Mouse (Mus musculus) forebrain, postnatal 0 days (tissue): ENCODE data around the gene Ifng. TPM values are rescaled to one million over a fixed set of nuclear protein-coding genes. Genes with fewer than 3 reads are reported as not detected.

Source experiments
- ATAC-seq: fragments of 200-750 bp; cut with Nextera tagmentation; 2 replicates; pipeline ENCODE4 v1.8.0; 2017; ENCODE audit warnings: mild to moderate bottlenecking, moderate library complexity
- DNase-seq: peaks from one replicate; pipeline ENCODE4 v3.0.0-alpha.2; 2015
- H3K27ac ChIP-seq: fragments of 300-500 bp; sonication (generic); 2 replicates; pipeline ENCODE4 v1.5.1; 2014; ENCODE audit warnings: low read depth, mild to moderate bottlenecking, antibody characterized with exemption, low read length, moderate library complexity, mixed read lengths
- H3K27me3 ChIP-seq: fragments of 300-500 bp; sonication (generic); 2 replicates; pipeline ENCODE4 v1.6.1; 2014; ENCODE audit warnings: mild to moderate bottlenecking, low read length, mixed read lengths; ENCODE audit not compliant: insufficient read depth
- H3K36me3 ChIP-seq: fragments of 300-500 bp; sonication (generic); 2 replicates; pipeline ENCODE4 v1.6.1; 2014; ENCODE audit warnings: mild to moderate bottlenecking, moderate library complexity; ENCODE audit not compliant: insufficient read depth
- H3K4me1 ChIP-seq: fragments of 300-500 bp; sonication (generic); 2 replicates; pipeline ENCODE4 v1.6.1; 2014; ENCODE audit warnings: antibody characterized with exemption; ENCODE audit not compliant: insufficient read depth
- H3K4me2 ChIP-seq: fragments of 300-500 bp; sonication (generic); 2 replicates; pipeline ENCODE4 v1.6.1; 2014; ENCODE audit warnings: low read depth, mild to moderate bottlenecking, moderate library complexity
- H3K4me3 ChIP-seq: fragments of 300-500 bp; sonication (generic); 2 replicates; pipeline ENCODE4 v1.5.1; 2014; ENCODE audit warnings: low read depth, low read length, mixed read lengths
- H3K9ac ChIP-seq: fragments of 300-500 bp; sonication (generic); 2 replicates; pipeline ENCODE4 v1.6.1; 2014; ENCODE audit warnings: mild to moderate bottlenecking
- H3K9me3 ChIP-seq: fragments of 300-500 bp; sonication (generic); 2 replicates; pipeline ENCODE4 v1.6.1; 2016; ENCODE audit warnings: low read length
- CTCF ChIP-seq: sonication (generic); IDR thresholded peaks from 2 replicates; pipeline ENCODE4 v1.5.1; 2016; ENCODE audit warnings: antibody characterized with exemption, control low read depth, low read depth
- WGBS: fragments of 180-500 bp; shearing (Covaris S2); extraction: QIAGEN DNeasy Blood & Tissue Kit; methylation state at CpG from one replicate; pipeline ENCODE4 v1.1.7; 2014; 5-methylcytosine and 5-hydroxymethylcytosine counted together
- polyA plus RNA-seq: library from polyadenylated mRNA; unstranded; fragments of >200 nt; fragmentation: Nextera tagmentation; extraction: Ambion mirVana; gene quantifications from 2 replicates; pipeline ENCODE4 v1.2.1, GENCODE M21; 2015
- total RNA-seq: library from RNA; depleted of rRNA; stranded (reverse); fragments of >200 nt; gene quantifications from 2 replicates; pipeline ENCODE4 v1.2.3, GENCODE M21; 2014; rRNA removed

The Ifng gene
- total and polyA plus RNA-seq, 2 experiments from 2014 or later: not detected

- no peaks in the 10 kb centered on the region for H3K9me3 ChIP-seq
- WGBS: 78% methylated on average over 4 of the region's 4 CpGs
- H3K4me3 ChIP-seq: no peak overlapping the region
- no peak overlapping the region for H3K9ac ChIP-seq
- DNase-seq (no peak), ATAC-seq (no peak)
- TF ChIP-seq CTCF: no peak
- no peak overlapping the region for H3K27ac ChIP-seq
- no peaks in the 10 kb centered on the region for H3K36me3 ChIP-seq
- H3K4me2 ChIP-seq: no peak overlapping the region
- no peaks in the 10 kb centered on the region for H3K4me1 ChIP-seq
- no peaks in the 10 kb centered on the region for H3K27me3 ChIP-seq
These were observed 38.4 kb downstream of the Ifng start for GRCm38 (mm10) chr10:118479244-118479643.

DNA sequence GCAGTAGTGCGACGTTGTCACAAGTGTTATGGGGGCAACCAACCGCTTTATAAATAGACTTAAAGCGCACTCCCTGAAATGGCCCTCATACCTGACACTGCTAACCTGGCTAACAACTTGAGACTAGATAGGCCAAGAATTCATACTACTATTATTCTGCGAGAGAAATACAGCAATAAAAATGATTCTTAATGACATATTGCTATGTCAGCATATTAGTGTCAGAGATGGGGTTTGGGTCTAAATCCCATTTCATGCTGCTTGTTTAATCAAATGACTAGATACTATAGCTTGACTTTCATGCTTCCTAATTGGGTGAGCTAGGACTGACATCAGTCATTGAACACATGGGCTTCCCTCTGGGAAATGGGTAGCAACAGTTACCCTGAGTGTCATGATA lies 39.3 kb downstream of the Ifng start:
- no peaks in the 10 kb centered on the region for H3K9me3 ChIP-seq
- WGBS: 96% methylated on average over 5 of the region's 5 CpGs
- DNase-seq: no peak
- H3K27me3 ChIP-seq: no peaks in the 10 kb centered on the region
- H3K9ac ChIP-seq: no peak overlapping the region
- no peaks in the 10 kb centered on the region for H3K4me1 ChIP-seq
- ATAC-seq: no peak
- no peak overlapping the region for H3K27ac ChIP-seq
- H3K36me3 ChIP-seq: no peaks in the 10 kb centered on the region
- no peak overlapping the region for H3K4me3 ChIP-seq
- H3K4me2 ChIP-seq: no peak overlapping the region
- no peak for TF ChIP-seq CTCF

GRCm38 (mm10) chr10:118480793-118481192 lies 39.9 kb downstream of the Ifng start:
- no peaks in the 10 kb centered on the region for H3K4me1 ChIP-seq
- H3K4me3 ChIP-seq: no peak overlapping the region
- no peaks in the 10 kb centered on the region for H3K36me3 ChIP-seq
- no peak overlapping the region for H3K4me2 ChIP-seq
- no peak for TF ChIP-seq CTCF
- H3K9ac ChIP-seq: no peak overlapping the region
- 86% methylated on average over 7 of the region's 7 CpGs for WGBS
- H3K27me3 ChIP-seq: no peaks in the 10 kb centered on the region
- H3K9me3 ChIP-seq: no peaks in the 10 kb centered on the region
- H3K27ac ChIP-seq: no peak overlapping the region
- no peak for DNase-seq
- no peak for ATAC-seq

DNA sequence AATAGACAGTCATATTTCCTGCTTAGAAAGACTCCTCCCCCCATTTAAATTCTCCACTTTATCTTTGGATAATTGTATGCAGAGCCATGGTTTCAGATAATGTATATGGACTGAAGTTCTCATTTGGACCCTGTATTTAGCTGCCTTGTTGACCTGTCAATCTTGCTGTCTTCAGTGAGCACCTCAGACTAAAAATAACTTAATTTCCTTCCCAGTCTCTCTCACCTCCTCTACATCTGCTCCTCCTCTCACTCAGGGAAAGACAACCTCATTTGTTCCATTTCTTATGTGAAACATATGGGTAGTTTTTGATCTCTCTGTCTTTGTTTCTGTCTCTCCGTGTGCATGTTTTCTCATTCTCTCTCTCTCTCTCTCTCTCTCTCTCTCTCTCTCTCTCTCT lies 53.3 kb downstream of the Ifng start:
- Histone ChIP-seq H3K4me3 (no peak overlapping the region), H3K4me2 (no peak overlapping the region), H3K36me3 (no peaks in the 10 kb centered on the region), H3K9me3 (no peaks in the 10 kb centered on the region), H3K27ac (no peak overlapping the region), H3K9ac (no peak overlapping the region), H3K4me1 (no peaks in the 10 kb centered on the region), H3K27me3 (no peaks in the 10 kb centered on the region)
- DNase-seq (no peak), ATAC-seq (no peak)
- no peak for TF ChIP-seq CTCF
- WGBS: 77% methylated on average over 1 of the region's 1 CpGs

DNA sequence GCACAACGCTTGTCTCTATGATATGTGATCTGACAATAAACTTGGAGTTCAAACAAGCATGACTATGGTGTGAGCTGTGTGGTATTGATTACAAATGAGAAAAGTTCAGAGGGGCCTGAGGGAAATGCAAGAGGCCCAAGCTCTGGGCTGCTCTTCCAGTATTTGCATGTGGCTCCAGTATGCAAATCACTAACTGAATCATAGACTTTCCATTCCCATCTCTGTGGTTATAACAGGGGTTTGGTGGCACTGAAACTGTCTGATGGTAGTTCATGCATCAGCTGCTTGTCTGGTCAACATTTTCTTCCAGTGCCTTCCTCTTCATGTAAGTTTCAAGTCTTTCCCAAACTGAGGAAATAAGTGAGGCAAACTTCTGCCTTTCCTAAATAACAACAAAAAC lies 54.5 kb downstream of the Ifng start:
- Histone ChIP-seq H3K27me3 (no peaks in the 10 kb centered on the region), H3K4me1 (no peaks in the 10 kb centered on the region), H3K4me3 (no peak overlapping the region), H3K4me2 (no peak overlapping the region), H3K9me3 (no peaks in the 10 kb centered on the region), H3K27ac (no peak overlapping the region), H3K9ac (no peak overlapping the region), H3K36me3 (no peaks in the 10 kb centered on the region)
- no peak for ATAC-seq
- no peak for DNase-seq
- no peak for TF ChIP-seq CTCF
- WGBS: 88% methylated on average over 1 of the region's 1 CpGs

Other genes with a start within 250 kb of the Ifng start
- 0.24 and 0.31 TPM in 2 replicates for gene Il22, start 236.1 kb upstream of the Ifng start, total RNA-seq
- gene Il22, start 236.1 kb upstream of the Ifng start, polyA plus RNA-seq: 0.54 and 0.88 TPM in 2 replicates
- 0.31 TPM in 1 of 2 replicates, not detected in the other for gene Gm32717, start 200.3 kb upstream of the Ifng start, total RNA-seq
- gene Gm32717, start 200.3 kb upstream of the Ifng start, polyA plus RNA-seq: 0.07 TPM in 1 of 2 replicates, not detected in the other
- gene Gm32802, start 182.4 kb upstream of the Ifng start, total RNA-seq: 0.31 TPM in 1 of 2 replicates, not detected in the other
- 0.07 TPM in 1 of 2 replicates, not detected in the other for gene Gm32802, start 182.4 kb upstream of the Ifng start, polyA plus RNA-seq
- gene Iltifb, start 146.0 kb upstream of the Ifng start, total RNA-seq: 0.38 and 2.5 TPM in 2 replicates
- gene Iltifb, start 146.0 kb upstream of the Ifng start, polyA plus RNA-seq: 1.5 and 1.8 TPM in 2 replicates
- gene Gm9040, start 114.1 kb upstream of the Ifng start, total RNA-seq: not detected in 2 replicates
- gene Gm9040, start 114.1 kb upstream of the Ifng start, polyA plus RNA-seq: not detected in 2 replicates
- gene Gm9044, start 108.6 kb upstream of the Ifng start, total RNA-seq: not detected in 2 replicates
- gene Gm9044, start 108.6 kb upstream of the Ifng start, polyA plus RNA-seq: not detected in 2 replicates
- gene Gm9045, start 103.2 kb upstream of the Ifng start, total RNA-seq: 0.23 TPM in 1 of 2 replicates, not detected in the other
- not detected in 2 replicates for gene Gm9045, start 103.2 kb upstream of the Ifng start, polyA plus RNA-seq
- gene Gm9046, start 97.8 kb upstream of the Ifng start, total RNA-seq: not detected in 2 replicates
- gene Gm9046, start 97.8 kb upstream of the Ifng start, polyA plus RNA-seq: not detected in 2 replicates
- 0.08 TPM in 1 of 2 replicates, not detected in the other for gene Gm9048, start 92.4 kb upstream of the Ifng start, total RNA-seq
- not detected in 2 replicates for gene Gm9048, start 92.4 kb upstream of the Ifng start, polyA plus RNA-seq
- 0.23 TPM in 1 of 2 replicates, not detected in the other for gene Gm9049, start 86.9 kb upstream of the Ifng start, total RNA-seq
- gene Gm9049, start 86.9 kb upstream of the Ifng start, polyA plus RNA-seq: not detected in 2 replicates